ENCODE assay signal across 14 mouse cellular contexts in genomic region chr10:80382641-80383365, GRCm38 (mm10). TPM values are rescaled to one million over a fixed set of nuclear protein-coding genes. Genes with fewer than 3 reads are reported as not detected.
DNase-seq lines count a peak whose midpoint lies in the region; ATAC-seq lines count a peak whose summit lies in the region.
"Had no signal": no experiment of that assay in that cellular context is flagged by ENCODE, and none has a peak within 500 bp of the region (broad histone marks: within the 10 kb centered on the region; RNA-seq: fewer than 3 reads in every experiment).

No protein-coding gene starts in this region.

- peak overlapping the region; percentile 19; the same call in 1 of the 2 replicates for H3K9ac ChIP-seq in intestine, embryonic 16.5 days (ENCODE audit: low read depth, low read length)
- H3K9ac ChIP-seq in intestine, embryonic 15.5 days = no peak overlapping the region
- H3K9ac ChIP-seq in embryonic facial prominence, embryonic 13.5 days = peak overlapping the region; percentile 55; the same call in 1 of the 2 replicates
- H3K9ac ChIP-seq in hindbrain, embryonic 12.5 days = 0 out of 2 replicates have a peak overlapping the region, but pooled peaks have one; percentile 100
- H3K9ac ChIP-seq in midbrain, embryonic 15.5 days = no peak overlapping the region

- intact Hi-C loops in left cerebral cortex, postnatal 25 days (cut with DNase I) = no loop called here

- DNase-seq in spleen, postnatal 36 days (ENCODE audit: low spot score in 2 of 2) = no peak
- no peak for DNase-seq in cerebellum, adult 9-11 months
- DNase-seq in left cerebral cortex, postnatal 25 days (ENCODE audit: low spot score in 2 of 2) = no peak
- DNase-seq: cerebellum, adult 9-10 months; heart, postnatal 4 days had no signal

- H3K36me3 ChIP-seq in intestine, embryonic 16.5 days (ENCODE audit: control insufficient read depth, insufficient read depth, low read length) = peaks cover 17% of the 10 kb centered on the region
- peaks cover 25% of the 10 kb centered on the region for H3K36me3 ChIP-seq in intestine, embryonic 15.5 days
- peaks cover 57% of the 10 kb centered on the region for H3K36me3 ChIP-seq in embryonic facial prominence, embryonic 13.5 days
- peaks cover 53% of the 10 kb centered on the region for H3K36me3 ChIP-seq in hindbrain, embryonic 12.5 days
- peaks cover 35% of the 10 kb centered on the region for H3K36me3 ChIP-seq in midbrain, embryonic 15.5 days (replicated peaks)

- 76% methylated on average over 7 of the region's 7 CpGs for WGBS in intestine, embryonic 16.5 days
- 84% methylated on average over 7 of the region's 7 CpGs for WGBS in intestine, embryonic 15.5 days
- WGBS in embryonic facial prominence, embryonic 13.5 days = 83% methylated on average over 7 of the region's 7 CpGs
- 86% methylated on average over 7 of the region's 7 CpGs for WGBS in hindbrain, embryonic 12.5 days
- 77% methylated on average over 7 of the region's 7 CpGs for WGBS in midbrain, embryonic 15.5 days

- ATAC-seq in intestine, embryonic 16.5 days = no peak
- ATAC-seq in intestine, embryonic 15.5 days = no peak
- no peak for ATAC-seq in embryonic facial prominence, embryonic 13.5 days (ENCODE audit: insufficient number of reproducible peaks, insufficient read depth, low FRiP score, low TSS enrichment, low read depth)
- no peak for ATAC-seq in hindbrain, embryonic 12.5 days (ENCODE audit: low FRiP score)
- no peak for ATAC-seq in midbrain, embryonic 15.5 days (replicated peaks)

- H3K4me2 ChIP-seq in intestine, embryonic 16.5 days (ENCODE audit: low read depth, low read length) = no peak overlapping the region
- H3K4me2 ChIP-seq in intestine, embryonic 15.5 days (replicated peaks) = no peak overlapping the region
- 0 out of 2 replicates have a peak overlapping the region, but pooled peaks have one; percentile 92 for H3K4me2 ChIP-seq in embryonic facial prominence, embryonic 13.5 days
- peak overlapping the region; percentile 91 for H3K4me2 ChIP-seq in hindbrain, embryonic 12.5 days (replicated peaks)
- H3K4me2 ChIP-seq in midbrain, embryonic 15.5 days = peak overlapping the region; percentile 69
- H3K4me2 ChIP-seq: heart, embryonic 11.5 days had no signal

- no peak overlapping the region for H3K27ac ChIP-seq in intestine, embryonic 16.5 days (ENCODE audit: low read length)
- no peak overlapping the region for H3K27ac ChIP-seq in intestine, embryonic 15.5 days
- no peak overlapping the region for H3K27ac ChIP-seq in embryonic facial prominence, embryonic 13.5 days
- no peak overlapping the region for H3K27ac ChIP-seq in hindbrain, embryonic 12.5 days
- H3K27ac ChIP-seq in midbrain, embryonic 15.5 days = no peak overlapping the region

- H3K4me3 ChIP-seq in intestine, embryonic 16.5 days (ENCODE audit: low read length) = no peak overlapping the region
- no peak overlapping the region for H3K4me3 ChIP-seq in intestine, embryonic 15.5 days (replicated peaks)
- H3K4me3 ChIP-seq in embryonic facial prominence, embryonic 13.5 days = no peak overlapping the region
- peak overlapping the region; percentile 99 for H3K4me3 ChIP-seq in hindbrain, embryonic 12.5 days
- H3K4me3 ChIP-seq in midbrain, embryonic 15.5 days = peak overlapping the region; percentile 95

- H3K27me3 ChIP-seq in intestine, embryonic 16.5 days (replicated peaks; ENCODE audit: control insufficient read depth, insufficient read depth, low read length) = no peaks in the 10 kb centered on the region
- no peaks in the 10 kb centered on the region for H3K27me3 ChIP-seq in intestine, embryonic 15.5 days (replicated peaks)
- H3K27me3 ChIP-seq in embryonic facial prominence, embryonic 13.5 days = no peaks in the 10 kb centered on the region
- H3K27me3 ChIP-seq in hindbrain, embryonic 12.5 days = no peaks in the 10 kb centered on the region
- H3K27me3 ChIP-seq in midbrain, embryonic 15.5 days (replicated peaks) = no peaks in the 10 kb centered on the region

- peaks cover 28% of the 10 kb centered on the region for H3K4me1 ChIP-seq in intestine, embryonic 16.5 days (ENCODE audit: control insufficient read depth, insufficient read depth, low read length)
- H3K4me1 ChIP-seq in intestine, embryonic 15.5 days (replicated peaks) = peaks cover 29% of the 10 kb centered on the region
- peaks cover 28% of the 10 kb centered on the region for H3K4me1 ChIP-seq in embryonic facial prominence, embryonic 13.5 days
- peaks cover 39% of the 10 kb centered on the region for H3K4me1 ChIP-seq in hindbrain, embryonic 12.5 days
- peaks cover 30% of the 10 kb centered on the region for H3K4me1 ChIP-seq in midbrain, embryonic 15.5 days

- H3K9me3 ChIP-seq in intestine, embryonic 16.5 days (ENCODE audit: control insufficient read depth, low read length) = no peaks in the 10 kb centered on the region
- H3K9me3 ChIP-seq in intestine, embryonic 15.5 days = no peaks in the 10 kb centered on the region
- H3K9me3 ChIP-seq in embryonic facial prominence, embryonic 13.5 days = no peaks in the 10 kb centered on the region
- H3K9me3 ChIP-seq in hindbrain, embryonic 12.5 days (replicated peaks) = no peaks in the 10 kb centered on the region
- H3K9me3 ChIP-seq in midbrain, embryonic 15.5 days = no peaks in the 10 kb centered on the region
- H3K9me3 ChIP-seq: megakaryocyte, embryonic 14.5 days had no signal

RNA-seq across cellular contexts. Expression of gene Mex3d, which starts 4.7 kb away (rescaled TPM):
- 1.9 and 2.7 TPM in 2 replicates for polyA plus RNA-seq in intestine, embryonic 16.5 days (2015; fragmentation: Nextera tagmentation; extraction: Ambion mirVana)
- polyA plus RNA-seq in intestine, embryonic 15.5 days (2015; fragmentation: Nextera tagmentation; extraction: Ambion mirVana) = 5.5 and 6.9 TPM in 2 replicates
- 8.9 and 10.4 TPM in 2 replicates for polyA plus RNA-seq in embryonic facial prominence, embryonic 13.5 days (2015; fragmentation: Nextera tagmentation; extraction: Ambion mirVana)
- polyA plus RNA-seq in hindbrain, embryonic 12.5 days (2016; fragmentation: Nextera tagmentation; extraction: Ambion mirVana) = 21.4 and 24.8 TPM in 2 replicates
- 18.3 and 18.8 TPM in 2 replicates for polyA plus RNA-seq in midbrain, embryonic 15.5 days (2015; fragmentation: Nextera tagmentation; extraction: Ambion mirVana)
- 10 to 100 TPM; 17.7 to 22.2 TPM for total RNA-seq in left cerebral cortex, postnatal 25 days (2021)

RNA-seq across cellular contexts. Expression of gene Mbd3, which starts 16.5 kb away (rescaled TPM):
- 133 and 144 TPM in 2 replicates for polyA plus RNA-seq in intestine, embryonic 16.5 days (2015; fragmentation: Nextera tagmentation; extraction: Ambion mirVana)
- 180 and 201 TPM in 2 replicates for polyA plus RNA-seq in intestine, embryonic 15.5 days (2015; fragmentation: Nextera tagmentation; extraction: Ambion mirVana)
- polyA plus RNA-seq in embryonic facial prominence, embryonic 13.5 days (2015; fragmentation: Nextera tagmentation; extraction: Ambion mirVana) = 263 and 297 TPM in 2 replicates
- polyA plus RNA-seq in hindbrain, embryonic 12.5 days (2016; fragmentation: Nextera tagmentation; extraction: Ambion mirVana) = 275 and 296 TPM in 2 replicates
- 227 and 250 TPM in 2 replicates for polyA plus RNA-seq in midbrain, embryonic 15.5 days (2015; fragmentation: Nextera tagmentation; extraction: Ambion mirVana)
- total RNA-seq in left cerebral cortex, postnatal 25 days (2021) = 100 to 1,000 TPM; 134 to 138 TPM

RNA-seq across cellular contexts. Expression of gene Uqcr11, which starts 23.8 kb away (rescaled TPM):
- polyA plus RNA-seq in intestine, embryonic 16.5 days (2015; fragmentation: Nextera tagmentation; extraction: Ambion mirVana) = 1,179 and 1,252 TPM in 2 replicates
- polyA plus RNA-seq in intestine, embryonic 15.5 days (2015; fragmentation: Nextera tagmentation; extraction: Ambion mirVana) = 890 and 1,161 TPM in 2 replicates
- 447 and 479 TPM in 2 replicates for polyA plus RNA-seq in embryonic facial prominence, embryonic 13.5 days (2015; fragmentation: Nextera tagmentation; extraction: Ambion mirVana)
- 312 and 406 TPM in 2 replicates for polyA plus RNA-seq in hindbrain, embryonic 12.5 days (2016; fragmentation: Nextera tagmentation; extraction: Ambion mirVana)
- 581 and 629 TPM in 2 replicates for polyA plus RNA-seq in midbrain, embryonic 15.5 days (2015; fragmentation: Nextera tagmentation; extraction: Ambion mirVana)
- 100 to 1,000 TPM; 482 to 488 TPM for total RNA-seq in left cerebral cortex, postnatal 25 days (2021)

RNA-seq across cellular contexts. Expression of gene Plk5, which starts 26.5 kb away (rescaled TPM):
- 0.39 and 0.64 TPM in 2 replicates for polyA plus RNA-seq in intestine, embryonic 16.5 days (2015; fragmentation: Nextera tagmentation; extraction: Ambion mirVana)
- polyA plus RNA-seq in intestine, embryonic 15.5 days (2015; fragmentation: Nextera tagmentation; extraction: Ambion mirVana) = 0.32 and 0.63 TPM in 2 replicates
- polyA plus RNA-seq in embryonic facial prominence, embryonic 13.5 days (2015; fragmentation: Nextera tagmentation; extraction: Ambion mirVana) = 1.8 and 2.6 TPM in 2 replicates
- 0.35 and 0.50 TPM in 2 replicates for polyA plus RNA-seq in hindbrain, embryonic 12.5 days (2016; fragmentation: Nextera tagmentation; extraction: Ambion mirVana)
- polyA plus RNA-seq in midbrain, embryonic 15.5 days (2015; fragmentation: Nextera tagmentation; extraction: Ambion mirVana) = 6.2 TPM in 2 replicates
- 10 to 100 TPM; 22.6 to 24.9 TPM for total RNA-seq in left cerebral cortex, postnatal 25 days (2021)
- total RNA-seq: heart, postnatal 4 days; neutrophil, adult 5-6 weeks had no signal
- polyA plus RNA-seq: C2C12; heart, embryonic 11.5 days had no signal

RNA-seq across cellular contexts. Expression of gene Adamtsl5, which starts 34.6 kb away (rescaled TPM):
- polyA plus RNA-seq in intestine, embryonic 16.5 days (2015; fragmentation: Nextera tagmentation; extraction: Ambion mirVana) = 28.2 and 37.2 TPM in 2 replicates
- 19.3 and 20.4 TPM in 2 replicates for polyA plus RNA-seq in intestine, embryonic 15.5 days (2015; fragmentation: Nextera tagmentation; extraction: Ambion mirVana)
- 3.2 and 4.3 TPM in 2 replicates for polyA plus RNA-seq in embryonic facial prominence, embryonic 13.5 days (2015; fragmentation: Nextera tagmentation; extraction: Ambion mirVana)
- polyA plus RNA-seq in hindbrain, embryonic 12.5 days (2016; fragmentation: Nextera tagmentation; extraction: Ambion mirVana) = 0.38 and 0.77 TPM in 2 replicates
- 0.67 and 0.79 TPM in 2 replicates for polyA plus RNA-seq in midbrain, embryonic 15.5 days (2015; fragmentation: Nextera tagmentation; extraction: Ambion mirVana)
- total RNA-seq in left cerebral cortex, postnatal 25 days (2021) = 1 to 10 TPM; 5.1 to 7.4 TPM
- total RNA-seq: neutrophil, adult 5-6 weeks had no signal

Comparison
In these comparisons a context has a peak if more than half of its experiments do, and no peak if none do; other contexts are left out.
1. H3K9ac ChIP-seq: peak in intestine, embryonic 16.5 days (single experiment), embryonic facial prominence, embryonic 13.5 days (single experiment) and hindbrain, embryonic 12.5 days (single experiment); none in intestine, embryonic 15.5 days (single experiment) and midbrain, embryonic 15.5 days (single experiment).
2. H3K4me2 ChIP-seq: peak in embryonic facial prominence, embryonic 13.5 days (single experiment), hindbrain, embryonic 12.5 days (single experiment) and midbrain, embryonic 15.5 days (single experiment); none in intestine, embryonic 16.5 days (single experiment) and intestine, embryonic 15.5 days (single experiment).
3. H3K4me3 ChIP-seq: peak in hindbrain, embryonic 12.5 days (single experiment) and midbrain, embryonic 15.5 days (single experiment); none in intestine, embryonic 16.5 days (single experiment), intestine, embryonic 15.5 days (single experiment) and embryonic facial prominence, embryonic 13.5 days (single experiment).